Mouse (Mus musculus): ENCODE results near the gene Gins1. TPM values are rescaled to one million over a fixed set of nuclear protein-coding genes. Genes with fewer than 3 reads are reported as not detected.

Gene Gins1
- polyA plus RNA-seq, 1 experiment from 2014 or later = 25.4 TPM

- no peak for ATAC-seq (ENCODE audit: insufficient read depth, low FRiP score)
- 87% methylated on average over 6 of the region's 6 CpGs for WGBS
- Histone ChIP-seq H3K4me1 (ENCODE audit: control insufficient read depth, insufficient read depth, low read length) (no peaks in the 10 kb centered on the region), H3K9ac (ENCODE audit: low read length) (no peak overlapping the region), H3K27ac (ENCODE audit: low read length) (no peak overlapping the region), H3K4me2 (ENCODE audit: low read depth, low read length) (no peak overlapping the region), H3K9me3 (replicated peaks; ENCODE audit: control insufficient read depth, low read length) (no peaks in the 10 kb centered on the region), H3K36me3 (ENCODE audit: control insufficient read depth, insufficient read depth, low read length) (peaks cover 4% of the 10 kb centered on the region; the same call in 1 of the 2 replicates), H3K4me3 (replicated peaks; ENCODE audit: low read length) (no peak overlapping the region), H3K27me3 (ENCODE audit: control insufficient read depth, insufficient read depth, low read length) (no peaks in the 10 kb centered on the region)
Measured at GRCm38 (mm10) chr2:150977676-150978075, 72.5 kb downstream of the Gins1 start.

GRCm38 (mm10) chr2:150978791-150979190 is 73.6 kb downstream of the Gins1 start:
- H3K4me3 ChIP-seq (replicated peaks; ENCODE audit: low read length) = no peak overlapping the region
- H3K9ac ChIP-seq (ENCODE audit: low read length) = no peak overlapping the region
- H3K27ac ChIP-seq (ENCODE audit: low read length) = no peak overlapping the region
- no peaks in the 10 kb centered on the region for H3K36me3 ChIP-seq (ENCODE audit: control insufficient read depth, insufficient read depth, low read length)
- H3K27me3 ChIP-seq (ENCODE audit: control insufficient read depth, insufficient read depth, low read length) = no peaks in the 10 kb centered on the region
- no peaks in the 10 kb centered on the region for H3K9me3 ChIP-seq (replicated peaks; ENCODE audit: control insufficient read depth, low read length)
- no peak for ATAC-seq (ENCODE audit: insufficient read depth, low FRiP score)
- no peak overlapping the region for H3K4me2 ChIP-seq (ENCODE audit: low read depth, low read length)
- H3K4me1 ChIP-seq (ENCODE audit: control insufficient read depth, insufficient read depth, low read length) = no peaks in the 10 kb centered on the region
- WGBS = 85% methylated on average over 3 of the region's 3 CpGs

GRCm38 (mm10) chr2:150979861-150980620 is 74.8 kb downstream of the Gins1 start:
- ATAC-seq (ENCODE audit: insufficient read depth, low FRiP score) = no peak
- Histone ChIP-seq H3K27me3 (ENCODE audit: control insufficient read depth, insufficient read depth, low read length) (no peaks in the 10 kb centered on the region), H3K36me3 (ENCODE audit: control insufficient read depth, insufficient read depth, low read length) (no peaks in the 10 kb centered on the region), H3K4me3 (replicated peaks; ENCODE audit: low read length) (no peak overlapping the region), H3K4me2 (ENCODE audit: low read depth, low read length) (no peak overlapping the region), H3K27ac (ENCODE audit: low read length) (no peak overlapping the region), H3K9ac (ENCODE audit: low read length) (no peak overlapping the region), H3K9me3 (replicated peaks; ENCODE audit: control insufficient read depth, low read length) (no peaks in the 10 kb centered on the region), H3K4me1 (ENCODE audit: control insufficient read depth, insufficient read depth, low read length) (no peaks in the 10 kb centered on the region)
- WGBS = 88% methylated on average over 14 of the region's 14 CpGs

Other genes with a start within 250 kb of the Gins1 start
- gene Acss1, start 236.9 kb upstream of the Gins1 start, polyA plus RNA-seq (2015; fragmentation: Nextera tagmentation; extraction: Ambion mirVana) = 42.0 and 56.4 TPM in 2 replicates
- not detected in 2 replicates for gene Vsx1, start 216.0 kb upstream of the Gins1 start, polyA plus RNA-seq (2015; fragmentation: Nextera tagmentation; extraction: Ambion mirVana)
- gene Entpd6, start 156.4 kb upstream of the Gins1 start, polyA plus RNA-seq (2015; fragmentation: Nextera tagmentation; extraction: Ambion mirVana) = 29.7 and 33.0 TPM in 2 replicates
- 122 and 142 TPM in 2 replicates for gene Pygb, start 118.7 kb upstream of the Gins1 start, polyA plus RNA-seq (2015; fragmentation: Nextera tagmentation; extraction: Ambion mirVana)
- gene Abhd12, start 659 bp upstream of the Gins1 start, polyA plus RNA-seq (2015; fragmentation: Nextera tagmentation; extraction: Ambion mirVana) = 57.8 and 67.9 TPM in 2 replicates
- 6.2 and 8.6 TPM in 2 replicates for gene Ninl, start 134.0 kb downstream of the Gins1 start, polyA plus RNA-seq (2015; fragmentation: Nextera tagmentation; extraction: Ambion mirVana)
- gene Nanp, start 134.0 kb downstream of the Gins1 start, polyA plus RNA-seq (2015; fragmentation: Nextera tagmentation; extraction: Ambion mirVana) = 49.5 and 57.2 TPM in 2 replicates
- not detected in 2 replicates for gene Gm14151, start 186.9 kb downstream of the Gins1 start, polyA plus RNA-seq (2015; fragmentation: Nextera tagmentation; extraction: Ambion mirVana)
- gene Gm14147, start 192.8 kb downstream of the Gins1 start, polyA plus RNA-seq (2015; fragmentation: Nextera tagmentation; extraction: Ambion mirVana) = not detected in 2 replicates